Mouse (Mus musculus) kidney, embryonic 16.5 days (tissue): ENCODE measurements around the gene Itgam. TPM values are rescaled to one million over a fixed set of nuclear protein-coding genes. Genes with fewer than 3 reads are reported as not detected.

Experiments used
- ATAC-seq: fragments of 200-750 bp; cut with Nextera tagmentation; 2 replicates; pipeline ENCODE4 v1.8.0; 2017; ENCODE audit warnings: moderate TSS enrichment; ENCODE audit not compliant: low FRiP score, low TSS enrichment
- H3K27ac ChIP-seq: fragments of 300-500 bp; sonication (generic); 2 replicates; pipeline ENCODE4 v1.5.1; 2014; ENCODE audit warnings: low read length
- H3K27me3 ChIP-seq: fragments of 300-500 bp; sonication (generic); 2 replicates; pipeline ENCODE4 v1.6.1; 2014; ENCODE audit warnings: low read length, control low read depth, mixed read lengths; ENCODE audit not compliant: insufficient read depth
- H3K36me3 ChIP-seq: fragments of 300-500 bp; sonication (generic); 2 replicates; pipeline ENCODE4 v1.6.1; 2014; ENCODE audit warnings: low read length, control low read depth, mixed read lengths; ENCODE audit not compliant: insufficient read depth
- H3K4me1 ChIP-seq: fragments of 300-500 bp; sonication (generic); 2 replicates; pipeline ENCODE4 v1.6.1; 2014; ENCODE audit warnings: low read length, control low read depth, mixed read lengths; ENCODE audit not compliant: insufficient read depth
- H3K4me2 ChIP-seq: fragments of 300-500 bp; sonication (generic); replicated peaks from 2 replicates; pipeline ENCODE4 v1.6.1; 2014; ENCODE audit warnings: low read depth, low read length
- H3K4me3 ChIP-seq: fragments of 300-500 bp; sonication (generic); 2 replicates; pipeline ENCODE4 v1.5.1; 2014; ENCODE audit warnings: mild to moderate bottlenecking, low read length
- H3K9ac ChIP-seq: fragments of 300-500 bp; sonication (generic); replicated peaks from 2 replicates; pipeline ENCODE4 v1.6.1; 2014; ENCODE audit warnings: low read length
- H3K9me3 ChIP-seq: fragments of 300-500 bp; sonication (generic); 2 replicates; pipeline ENCODE4 v1.6.1; 2016; ENCODE audit warnings: low read length, control low read depth
- WGBS: fragments of 180-500 bp; shearing (Covaris S2); extraction: QIAGEN DNeasy Blood & Tissue Kit; methylation state at CpG from one replicate; pipeline ENCODE4 v1.1.7; 2014; 5-methylcytosine and 5-hydroxymethylcytosine counted together
- polyA plus RNA-seq: library from polyadenylated mRNA; unstranded; fragments of >200 nt; fragmentation: Nextera tagmentation; extraction: Ambion mirVana; gene quantifications from 2 replicates; pipeline ENCODE4 v1.2.1, GENCODE M21; 2015

Itgam gene
- polyA plus RNA-seq, 1 experiment from 2014 or later: 0.80 TPM

- H3K4me3 ChIP-seq: no peak overlapping the region
Measured at GRCm38 (mm10) chr7:128115211-128115958, 52.9 kb downstream of the Itgam start.

GRCm38 (mm10) chr7:128116396-128116795 is 54.0 kb downstream of the Itgam start:
- ATAC-seq: no peak
- no peaks in the 10 kb centered on the region for H3K27me3 ChIP-seq
- H3K27ac ChIP-seq: no peak overlapping the region
- WGBS: 90% methylated on average over 5 of the region's 5 CpGs
- no peaks in the 10 kb centered on the region for H3K4me1 ChIP-seq
- no peak overlapping the region for H3K4me2 ChIP-seq
- H3K9ac ChIP-seq: no peak overlapping the region
- H3K9me3 ChIP-seq: no peaks in the 10 kb centered on the region
- no peak overlapping the region for H3K4me3 ChIP-seq
- no peaks in the 10 kb centered on the region for H3K36me3 ChIP-seq

More at GRCm38 (mm10) chr7:128115211-128115958, 52.9 kb downstream of the Itgam start:
- no peak overlapping the region for H3K9ac ChIP-seq
- H3K4me2 ChIP-seq: no peak overlapping the region
- H3K4me1 ChIP-seq: no peaks in the 10 kb centered on the region
- no peak overlapping the region for H3K27ac ChIP-seq
- ATAC-seq: no peak
- WGBS: 78% methylated on average over 5 of the region's 5 CpGs
- H3K9me3 ChIP-seq: no peaks in the 10 kb centered on the region
- no peaks in the 10 kb centered on the region for H3K27me3 ChIP-seq
- H3K36me3 ChIP-seq: no peaks in the 10 kb centered on the region

- ATAC-seq: no peak
- Histone ChIP-seq H3K27ac (no peak overlapping the region), H3K4me1 (no peaks in the 10 kb centered on the region), H3K4me2 (no peak overlapping the region), H3K9ac (no peak overlapping the region), H3K4me3 (no peak overlapping the region), H3K27me3 (no peaks in the 10 kb centered on the region), H3K36me3 (no peaks in the 10 kb centered on the region), H3K9me3 (no peaks in the 10 kb centered on the region)
- 84% methylated on average over 6 of the region's 6 CpGs for WGBS
Measured at GRCm38 (mm10) chr7:128119726-128120490, 57.5 kb downstream of the Itgam start.

GRCm38 (mm10) chr7:128128741-128129720 is 66.6 kb downstream of the Itgam start, which contains the start of gene Itgax:
TSS of gene Itgax (plus strand) at chr7:128129547.
- Histone ChIP-seq H3K36me3 (no peaks in the 10 kb centered on the region), H3K4me2 (no peak within 1 kb of the TSS), H3K4me3 (no peak within 1 kb of the TSS), H3K27ac (no peak within 1 kb of the TSS), H3K27me3 (no peaks in the 10 kb centered on the region), H3K4me1 (no peaks in the 10 kb centered on the region), H3K9ac (no peak within 1 kb of the TSS), H3K9me3 (no peaks in the 10 kb centered on the region)
- 74% methylated on average over 8 of the region's 8 CpGs for WGBS
- no peak for ATAC-seq

GRCm38 (mm10) chr7:128132148-128132547 is 69.7 kb downstream of the Itgam start:
- no peak overlapping the region for H3K4me2 ChIP-seq
- H3K27me3 ChIP-seq: no peaks in the 10 kb centered on the region
- no peaks in the 10 kb centered on the region for H3K36me3 ChIP-seq
- H3K27ac ChIP-seq: no peak overlapping the region
- 89% methylated on average over 5 of the region's 5 CpGs for WGBS
- no peak overlapping the region for H3K4me3 ChIP-seq
- no peaks in the 10 kb centered on the region for H3K4me1 ChIP-seq
- no peak for ATAC-seq
- no peaks in the 10 kb centered on the region for H3K9me3 ChIP-seq
- no peak overlapping the region for H3K9ac ChIP-seq

- Histone ChIP-seq H3K9me3 (no peaks in the 10 kb centered on the region), H3K4me2 (no peak overlapping the region), H3K27me3 (no peaks in the 10 kb centered on the region), H3K9ac (no peak overlapping the region), H3K27ac (no peak overlapping the region), H3K4me3 (no peak overlapping the region), H3K4me1 (no peaks in the 10 kb centered on the region), H3K36me3 (no peaks in the 10 kb centered on the region)
- 84% methylated on average over 2 of the region's 2 CpGs for WGBS
- no peak for ATAC-seq
Measured at GRCm38 (mm10) chr7:128133596-128133995, 71.2 kb downstream of the Itgam start.

GRCm38 (mm10) chr7:128136927-128137326 is 74.5 kb downstream of the Itgam start:
- Histone ChIP-seq H3K4me2 (no peak overlapping the region), H3K36me3 (no peaks in the 10 kb centered on the region), H3K27me3 (no peaks in the 10 kb centered on the region), H3K9ac (no peak overlapping the region), H3K27ac (no peak overlapping the region), H3K4me3 (no peak overlapping the region), H3K4me1 (no peaks in the 10 kb centered on the region), H3K9me3 (no peaks in the 10 kb centered on the region)
- no peak for ATAC-seq
- 42% methylated on average over 4 of the region's 4 CpGs for WGBS

GRCm38 (mm10) chr7:128139611-128140010 is 77.2 kb downstream of the Itgam start:
- Histone ChIP-seq H3K9ac (no peak overlapping the region), H3K4me3 (no peak overlapping the region), H3K27ac (no peak overlapping the region), H3K4me1 (no peaks in the 10 kb centered on the region), H3K9me3 (no peaks in the 10 kb centered on the region), H3K36me3 (no peaks in the 10 kb centered on the region), H3K27me3 (no peaks in the 10 kb centered on the region), H3K4me2 (no peak overlapping the region)
- WGBS: 93% methylated on average over 6 of the region's 6 CpGs
- ATAC-seq: no peak

- no peaks in the 10 kb centered on the region for H3K36me3 ChIP-seq
- 69% methylated on average over 8 of the region's 8 CpGs for WGBS
- H3K4me3 ChIP-seq: no peak overlapping the region
- no peaks in the 10 kb centered on the region for H3K9me3 ChIP-seq
- no peak overlapping the region for H3K4me2 ChIP-seq
- no peaks in the 10 kb centered on the region for H3K27me3 ChIP-seq
- ATAC-seq: no peak
- no peak overlapping the region for H3K9ac ChIP-seq
- H3K27ac ChIP-seq: no peak overlapping the region
- H3K4me1 ChIP-seq: no peaks in the 10 kb centered on the region
Measured at GRCm38 (mm10) chr7:128150970-128151369, 88.5 kb downstream of the Itgam start.
